Mouse (Mus musculus) liver, adult 2 months (tissue): ENCODE measurements around the gene Pex10.

Source experiments
- CTCF ChIP-seq: fragments of 200-500 bp; IDR thresholded peaks from 2 replicates; pipeline ENCODE4 v1.5.1; 2011; ENCODE audit warnings: low read depth, low read length, control low read depth
- POLR2A ChIP-seq: fragments of 200-500 bp; IDR thresholded peaks from 2 replicates; pipeline ENCODE4 v1.6.1; 2011; ENCODE audit warnings: low read length, control low read depth; ENCODE audit not compliant: insufficient read depth; ENCODE audit errors: extremely low read depth

DNA sequence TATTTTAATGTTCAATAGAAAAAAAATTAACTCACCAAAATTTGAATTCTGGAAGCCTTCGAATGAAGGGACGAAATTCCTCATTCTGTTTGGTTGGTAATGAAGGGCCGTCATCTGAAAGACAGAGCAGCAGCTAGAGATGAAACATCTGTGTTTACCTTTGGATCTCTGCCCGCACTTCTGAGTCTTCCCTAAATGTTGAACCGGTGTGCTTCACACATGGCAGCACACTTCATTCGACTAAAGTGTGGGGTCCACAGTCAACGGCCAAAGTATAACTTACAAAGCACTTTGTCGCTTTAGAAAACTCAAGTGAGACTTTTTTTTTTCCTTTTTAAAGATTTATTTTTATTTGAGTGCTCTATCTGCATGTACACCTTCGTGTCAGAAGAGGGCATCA, 9.9 kb downstream of the Pex10 start:
- no peak for TF ChIP-seq CTCF
- no peak for TF ChIP-seq POLR2A
